Mouse (Mus musculus) embryonic fibroblast, embryonic 13.5 days (primary cell): ENCODE data around the gene Rnf13. TPM values are rescaled to one million over a fixed set of nuclear protein-coding genes. Genes with fewer than 3 reads are reported as not detected.

Source experiments
- H3K27ac ChIP-seq: 2 replicates; pipeline ENCODE4 v1.5.1; 2012; ENCODE audit warnings: low read length, control low read depth, inconsistent platforms; ENCODE audit not compliant: insufficient read depth
- H3K4me1 ChIP-seq: 2 replicates; pipeline ENCODE4 v1.6.1; 2011; ENCODE audit warnings: low read length; ENCODE audit not compliant: control insufficient read depth, insufficient read depth
- H3K4me3 ChIP-seq: 2 replicates; pipeline ENCODE4 v1.5.1; 2011; ENCODE audit warnings: mild to moderate bottlenecking, control low read depth, low read length; ENCODE audit not compliant: insufficient read depth
- CTCF ChIP-seq: IDR thresholded peaks from 2 replicates; pipeline ENCODE4 v1.5.1; 2011; ENCODE audit warnings: mild to moderate bottlenecking, control low read depth, low read length, moderate library complexity, borderline replicate concordance; ENCODE audit not compliant: insufficient read depth
- POLR2A ChIP-seq: IDR thresholded peaks from 2 replicates; pipeline ENCODE4 v1.6.1; 2011; ENCODE audit warnings: low read depth, mild to moderate bottlenecking, control low read depth, low read length, moderate library complexity
- polyA plus RNA-seq: library from polyadenylated mRNA; stranded (reverse); fragments of >200 nt; gene quantifications from 2 replicates; pipeline ENCODE4 v1.2.4, GENCODE M21; 2011; ENCODE audit warnings: low read depth; ENCODE audit not compliant: missing spikeins, insufficient read length

Rnf13 gene
- polyA plus RNA-seq, 1 experiment = 61.8 TPM

GRCm38 (mm10) chr3:57843775-57844174 is 107.9 kb downstream of the Rnf13 start:
- no peak for TF ChIP-seq CTCF
- TF ChIP-seq POLR2A = no peak
- no peak overlapping the region for H3K4me3 ChIP-seq
- H3K4me1 ChIP-seq = 0 out of 2 replicates have a peak, but pooled peaks cover 4% of the 10 kb centered on the region
- no peak overlapping the region for H3K27ac ChIP-seq

GRCm38 (mm10) chr3:57845786-57846661 is 110.2 kb downstream of the Rnf13 start:
- peak overlapping the region; percentile 68 for H3K27ac ChIP-seq
- peak overlapping the region; percentile 87 for H3K4me3 ChIP-seq
- TF ChIP-seq POLR2A (no peak), CTCF (no peak)
- H3K4me1 ChIP-seq = 0 out of 2 replicates have a peak, but pooled peaks cover 4% of the 10 kb centered on the region

GRCm38 (mm10) chr3:57846662-57846911 is 110.7 kb downstream of the Rnf13 start:
- H3K4me1 ChIP-seq = 0 out of 2 replicates have a peak, but pooled peaks cover 4% of the 10 kb centered on the region
- peak overlapping the region; percentile 87 for H3K4me3 ChIP-seq
- TF ChIP-seq CTCF (no peak), POLR2A (no peak)
- peak overlapping the region; percentile 68 for H3K27ac ChIP-seq

- H3K4me1 ChIP-seq = 0 out of 2 replicates have a peak, but pooled peaks cover 4% of the 10 kb centered on the region
- TF ChIP-seq POLR2A = peak; percentile 57
- TF ChIP-seq CTCF = no peak
- H3K4me3 ChIP-seq = peak overlapping the region; percentile 87
- H3K27ac ChIP-seq = peak overlapping the region; percentile 68
These were observed 111.3 kb downstream of the Rnf13 start for GRCm38 (mm10) chr3:57846912-57847759.

GRCm38 (mm10) chr3:57847760-57848185 is 111.9 kb downstream of the Rnf13 start, which contains the start of gene Pfn2:
Pfn2 (minus strand) TSS chr3:57848079.
- Histone ChIP-seq H3K27ac (peak within 1 kb of the TSS; percentile 68), H3K4me3 (peak within 1 kb of the TSS; percentile 87), H3K4me1 (0 out of 2 replicates have a peak, but pooled peaks cover 4% of the 10 kb centered on the region)
- TF ChIP-seq POLR2A = 0 out of 2 replicates have a peak, but pooled peaks have one; percentile 13
- no peak for TF ChIP-seq CTCF

- H3K4me3 ChIP-seq = no peak overlapping the region
- no peak overlapping the region for H3K27ac ChIP-seq
- no peaks in the 10 kb centered on the region for H3K4me1 ChIP-seq
- no peak for TF ChIP-seq POLR2A
- no peak for TF ChIP-seq CTCF
These were observed 147.1 kb downstream of the Rnf13 start for GRCm38 (mm10) chr3:57882945-57883344.

Other genes starting within 250 kb of the Rnf13 start
- gene Wwtr1, start 160.2 kb upstream of the Rnf13 start, polyA plus RNA-seq = 80.8 and 86.4 TPM in 2 replicates
- 35.8 and 37.8 TPM in 2 replicates for gene Commd2, start 84.3 kb upstream of the Rnf13 start, polyA plus RNA-seq
- gene Ankub1, start 43.3 kb upstream of the Rnf13 start, polyA plus RNA-seq = not detected in 2 replicates
- 74.1 and 79.7 TPM in 2 replicates for gene Pfn2, start 112.0 kb downstream of the Rnf13 start, polyA plus RNA-seq